Mouse (Mus musculus): Measurements from ENCODE around the gene Adssl1. TPM values are rescaled to one million over a fixed set of nuclear protein-coding genes. Genes with fewer than 3 reads are reported as not detected.
A peak's percentile ranks its signal among the peaks of the same experiment; 100 is the strongest.

Adssl1 gene
- total and polyA plus RNA-seq, 3 experiments = 58.2 to 63.9 TPM; not detected in 1

DNA sequence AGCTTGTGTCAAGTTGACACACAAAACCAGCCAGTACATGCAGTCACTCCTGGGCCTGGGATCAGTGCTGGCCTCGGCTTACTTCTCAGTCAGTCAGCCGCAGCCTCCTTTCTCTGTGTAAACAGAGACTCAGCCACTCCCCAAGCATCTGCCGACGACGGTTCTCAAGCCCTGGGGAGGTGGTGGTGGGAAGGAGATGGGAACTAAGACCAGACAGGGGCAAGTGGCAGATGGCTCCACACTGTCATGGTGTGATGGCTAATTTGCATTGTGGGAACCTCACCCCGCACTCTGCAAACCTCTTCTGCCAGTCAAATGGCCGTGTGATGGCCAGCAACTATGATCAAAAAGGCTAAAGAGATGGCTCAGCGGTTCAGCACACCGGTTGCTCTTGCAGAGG, 3.2 kb upstream of the Adssl1 start:
- Histone ChIP-seq H3K36me3 (ENCODE audit: control insufficient read depth in 1 of 2, insufficient read depth in 2 of 2, low read length in 2 of 2) (peaks cover 0 to 26% of the 10 kb centered on the region in 2 experiments; a peak in 2 of 4 replicates), H3K27me3 (ENCODE audit: control insufficient read depth in 1 of 2, insufficient read depth in 2 of 2, low read length in 2 of 2) (no peaks in the 10 kb centered on the region), H3K27ac (ENCODE audit: control insufficient read depth, low read depth, low read length) (peak overlapping the region; percentile 57), H3K79me2 (ENCODE audit: control insufficient read depth, insufficient read depth, low read length, poor library complexity) (peaks cover 6% of the 10 kb centered on the region; the same call in 1 of the 2 replicates), H3K9ac (ENCODE audit: control insufficient read depth, low read depth, low read length, poor library complexity, severe bottlenecking) (no peak overlapping the region), H3K9me3 (replicated peaks; ENCODE audit: insufficient read depth, low read length) (no peaks in the 10 kb centered on the region), H3K4me3 (ENCODE audit: control insufficient read depth in 1 of 2, insufficient read depth in 1 of 2, low read depth in 2 of 2, low read length in 2 of 2) (no peak overlapping the region), H3K4me1 (ENCODE audit: control insufficient read depth in 1 of 2, insufficient read depth in 2 of 2, low read length in 2 of 2) (peaks cover 17 to 36% of the 10 kb centered on the region in 2 experiments)
- peak; percentile 71 for DNase-seq (ENCODE audit: low read depth, low spot score)
- TF ChIP-seq MEF2A (IDR thresholded peaks at IDR 0.05; ENCODE audit: extremely low read depth, insufficient replicate concordance, low read depth, low read length, poor library complexity, severe bottlenecking) (no peak), TAL1 (IDR thresholded peaks at IDR 0.05; ENCODE audit: low read length) (no peak), GATA1 (IDR thresholded peaks at IDR 0.05; ENCODE audit: low read depth, low read length) (no peak), POLR2A (IDR thresholded peaks at IDR 0.05; ENCODE audit: control insufficient read depth in 1 of 2, insufficient read depth in 1 of 2, low read depth in 1 of 2, low read length in 2 of 2, poor library complexity in 1 of 2) (no peak), TCF12 (IDR thresholded peaks at IDR 0.05; ENCODE audit: low read depth, low read length) (no peak), CHD1 (IDR thresholded peaks at IDR 0.05; ENCODE audit: low read depth, low read length) (no peak), NELFE (IDR thresholded peaks at IDR 0.05; ENCODE audit: low read depth, low read length) (no peak), BHLHE40 (IDR thresholded peaks at IDR 0.05; ENCODE audit: borderline replicate concordance, low read depth, low read length) (no peak)

DNA sequence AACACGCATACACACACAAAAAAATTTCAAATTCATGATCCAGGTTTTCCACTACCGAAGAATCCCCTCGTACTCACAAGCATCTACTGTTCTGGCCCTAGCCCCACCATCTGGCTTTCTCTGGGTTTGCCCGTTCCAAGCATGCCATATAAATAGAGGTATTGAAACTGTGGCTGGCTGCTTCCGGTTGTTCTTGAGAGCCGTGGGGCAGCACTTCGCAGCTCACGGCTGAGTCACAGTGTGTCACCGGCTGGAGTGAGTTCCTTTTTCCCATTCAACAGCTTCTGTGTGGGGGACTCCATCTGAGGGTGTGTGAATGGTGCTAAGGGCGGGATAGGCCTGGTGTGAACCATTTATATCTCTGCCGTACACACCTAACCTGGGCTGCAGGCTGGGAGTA, 2.7 kb upstream of the Adssl1 start:
- peak; percentile 96 for DNase-seq (ENCODE audit: low read depth, low spot score)
- no peak for TF ChIP-seq RAD21 (IDR thresholded peaks at IDR 0.05; ENCODE audit: low read depth, low read length)
- no peak for TF ChIP-seq MYB (IDR thresholded peaks at IDR 0.05; ENCODE audit: low read depth, low read length)
- peak; percentile 39; the same call in 1 of the 2 replicates for TF ChIP-seq GATA1 (IDR thresholded peaks at IDR 0.05; ENCODE audit: low read depth, low read length)
- Histone ChIP-seq H3K9ac (ENCODE audit: control insufficient read depth, low read depth, low read length, poor library complexity, severe bottlenecking) (peak overlapping the region; percentile 42), H3K4me1 (ENCODE audit: control insufficient read depth in 1 of 2, insufficient read depth in 2 of 2, low read length in 2 of 2) (peaks cover 17 to 36% of the 10 kb centered on the region in 2 experiments), H3K27me3 (ENCODE audit: control insufficient read depth in 1 of 2, insufficient read depth in 2 of 2, low read length in 2 of 2) (no peaks in the 10 kb centered on the region), H3K27ac (ENCODE audit: control insufficient read depth, low read depth, low read length) (peak overlapping the region; percentile 57), H3K9me3 (replicated peaks; ENCODE audit: insufficient read depth, low read length) (no peaks in the 10 kb centered on the region), H3K4me3 (ENCODE audit: control insufficient read depth in 1 of 2, insufficient read depth in 1 of 2, low read depth in 2 of 2, low read length in 2 of 2) (no peak overlapping the region), H3K36me3 (ENCODE audit: control insufficient read depth in 1 of 2, insufficient read depth in 2 of 2, low read length in 2 of 2) (peaks cover 0 to 26% of the 10 kb centered on the region in 2 experiments; a peak in 2 of 4 replicates), H3K79me2 (ENCODE audit: control insufficient read depth, insufficient read depth, low read length, poor library complexity) (peaks cover 6% of the 10 kb centered on the region; the same call in 1 of the 2 replicates)

DNA sequence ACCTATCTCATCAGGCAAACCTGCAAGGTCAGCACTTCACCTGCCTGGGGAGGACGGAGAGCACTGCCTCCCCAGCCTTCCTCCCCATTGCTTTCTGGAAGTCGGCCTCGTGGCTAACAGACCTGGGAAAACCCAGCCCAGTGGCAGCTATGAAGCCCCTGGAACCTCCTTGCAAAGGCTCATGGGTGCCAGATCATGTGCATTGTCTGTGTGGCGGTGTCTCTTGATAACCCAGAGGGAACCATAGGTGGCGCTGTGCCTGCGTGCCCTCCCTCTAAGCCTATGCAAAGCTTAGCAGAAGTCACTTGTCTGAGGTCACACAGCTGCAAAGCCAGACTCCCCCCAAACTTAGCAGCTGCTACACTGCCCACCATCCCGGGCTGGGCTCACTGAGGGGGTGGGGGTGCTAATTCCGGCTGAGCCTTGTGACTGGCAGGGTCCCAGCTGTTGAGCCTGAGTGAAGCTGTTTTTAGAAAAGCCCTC, 1.9 kb upstream of the Adssl1 start:
- H3K9me3 ChIP-seq (replicated peaks; ENCODE audit: insufficient read depth, low read length) = no peaks in the 10 kb centered on the region
- DNase-seq (ENCODE audit: low read depth, low spot score) = peak; percentile 100
- H3K4me1 ChIP-seq (ENCODE audit: control insufficient read depth in 1 of 2, insufficient read depth in 2 of 2, low read length in 2 of 2) = peaks cover 17 to 36% of the 10 kb centered on the region in 2 experiments
- no peaks in the 10 kb centered on the region for H3K27me3 ChIP-seq (ENCODE audit: control insufficient read depth in 1 of 2, insufficient read depth in 2 of 2, low read length in 2 of 2)
- TF ChIP-seq POLR2AphosphoS5 (IDR thresholded peaks at IDR 0.05; ENCODE audit: borderline replicate concordance, low read depth, low read length) (no peak), GATA1 (IDR thresholded peaks at IDR 0.05; ENCODE audit: low read depth, low read length) (peak; percentile 69; the same call in 1 of the 2 replicates)
- H3K9ac ChIP-seq (ENCODE audit: control insufficient read depth, low read depth, low read length, poor library complexity, severe bottlenecking) = peak overlapping the region; percentile 73
- peak overlapping the region; percentile 61 for H3K27ac ChIP-seq (ENCODE audit: control insufficient read depth, low read depth, low read length)
- peaks cover 0 to 26% of the 10 kb centered on the region in 2 experiments; a peak in 2 of 4 replicates for H3K36me3 ChIP-seq (ENCODE audit: control insufficient read depth in 1 of 2, insufficient read depth in 2 of 2, low read length in 2 of 2)
- peak overlapping the region in 1 of 2 experiments; percentile 56; a peak in 2 of 4 replicates for H3K4me3 ChIP-seq (ENCODE audit: control insufficient read depth in 1 of 2, insufficient read depth in 1 of 2, low read depth in 2 of 2, low read length in 2 of 2)
- peaks cover 6% of the 10 kb centered on the region; the same call in 1 of the 2 replicates for H3K79me2 ChIP-seq (ENCODE audit: control insufficient read depth, insufficient read depth, low read length, poor library complexity)
